Mouse (Mus musculus) small intestine, adult 2 months (tissue): ENCODE measurements around the gene Btbd16. TPM values are rescaled to one million over a fixed set of nuclear protein-coding genes. Genes with fewer than 3 reads are reported as not detected.
A peak's percentile ranks its signal among the peaks of the same experiment; 100 is the strongest.

Experiments used
- H3K27ac ChIP-seq: fragments of 200-500 bp; 2 replicates; pipeline ENCODE4 v1.5.1; 2012; ENCODE audit warnings: low read depth, low read length, control low read depth, inconsistent platforms; ENCODE audit not compliant: insufficient read depth
- H3K27me3 ChIP-seq: fragments of 200-500 bp; 2 replicates; pipeline ENCODE4 v1.6.1; 2012; ENCODE audit warnings: mild to moderate bottlenecking, moderate library complexity, low read length, inconsistent platforms; ENCODE audit not compliant: control insufficient read depth, insufficient read depth
- H3K36me3 ChIP-seq: fragments of 200-500 bp; 2 replicates; pipeline ENCODE4 v1.6.1; 2012; ENCODE audit warnings: mild to moderate bottlenecking, low read length, control low read depth, inconsistent platforms; ENCODE audit not compliant: control insufficient read depth, insufficient read depth
- H3K4me1 ChIP-seq: fragments of 200-500 bp; 2 replicates; pipeline ENCODE4 v1.6.1; 2012; ENCODE audit warnings: low read length, inconsistent platforms, mixed read lengths; ENCODE audit not compliant: control insufficient read depth, insufficient read depth, insufficient read length
- H3K4me3 ChIP-seq: fragments of 200-500 bp; 2 replicates; pipeline ENCODE4 v1.5.1; 2012; ENCODE audit warnings: low read depth, mild to moderate bottlenecking, control low read depth, inconsistent platforms, low read length, moderate library complexity
- CTCF ChIP-seq: fragments of 200-500 bp; IDR thresholded peaks from 2 replicates; pipeline ENCODE4 v1.5.1; 2012; ENCODE audit warnings: low read depth, mild to moderate bottlenecking, control low read depth, inconsistent platforms, low read length, moderate library complexity, mixed read lengths; ENCODE audit not compliant: insufficient replicate concordance, insufficient read length; ENCODE audit errors: extremely low read depth
- POLR2A ChIP-seq: fragments of 200-500 bp; IDR thresholded peaks from 2 replicates; pipeline ENCODE4 v1.6.1; 2012; ENCODE audit warnings: low read depth, mild to moderate bottlenecking, control low read depth, inconsistent platforms, low read length, moderate library complexity
- WGBS: fragments of 180-500 bp; shearing (Covaris S2); methylation state at CpG from one replicate; pipeline ENCODE4 v1.1.7; 2018; 5-methylcytosine and 5-hydroxymethylcytosine counted together
- polyA plus RNA-seq: library from polyadenylated mRNA; depleted of rRNA; stranded (reverse); fragments of >200 nt; gene quantifications from 2 replicates; pipeline ENCODE4 v1.2.3, GENCODE M21; 2012; rRNA removed

Gene Btbd16
- polyA plus RNA-seq, 1 experiment = 0.10 TPM

GRCm38 (mm10) chr7:130862501-130862900 is 88.6 kb downstream of the Btbd16 start:
- TF ChIP-seq POLR2A = no peak
- TF ChIP-seq CTCF = no peak
- Histone ChIP-seq H3K4me3 (no peak overlapping the region), H3K4me1 (peaks cover 3% of the 10 kb centered on the region; the same call in 1 of the 2 replicates), H3K27ac (no peak overlapping the region), H3K27me3 (no peaks in the 10 kb centered on the region), H3K36me3 (no peaks in the 10 kb centered on the region)
- WGBS = 18% methylated on average over 1 of the region's 1 CpGs

- Histone ChIP-seq H3K36me3 (no peaks in the 10 kb centered on the region), H3K4me3 (no peak overlapping the region), H3K4me1 (peaks cover 3% of the 10 kb centered on the region; the same call in 1 of the 2 replicates), H3K27ac (no peak overlapping the region), H3K27me3 (no peaks in the 10 kb centered on the region)
- WGBS = 81% methylated on average over 7 of the region's 7 CpGs
- no peak for TF ChIP-seq CTCF
Measured at GRCm38 (mm10) chr7:130864711-130865110, 90.8 kb downstream of the Btbd16 start.

DNA sequence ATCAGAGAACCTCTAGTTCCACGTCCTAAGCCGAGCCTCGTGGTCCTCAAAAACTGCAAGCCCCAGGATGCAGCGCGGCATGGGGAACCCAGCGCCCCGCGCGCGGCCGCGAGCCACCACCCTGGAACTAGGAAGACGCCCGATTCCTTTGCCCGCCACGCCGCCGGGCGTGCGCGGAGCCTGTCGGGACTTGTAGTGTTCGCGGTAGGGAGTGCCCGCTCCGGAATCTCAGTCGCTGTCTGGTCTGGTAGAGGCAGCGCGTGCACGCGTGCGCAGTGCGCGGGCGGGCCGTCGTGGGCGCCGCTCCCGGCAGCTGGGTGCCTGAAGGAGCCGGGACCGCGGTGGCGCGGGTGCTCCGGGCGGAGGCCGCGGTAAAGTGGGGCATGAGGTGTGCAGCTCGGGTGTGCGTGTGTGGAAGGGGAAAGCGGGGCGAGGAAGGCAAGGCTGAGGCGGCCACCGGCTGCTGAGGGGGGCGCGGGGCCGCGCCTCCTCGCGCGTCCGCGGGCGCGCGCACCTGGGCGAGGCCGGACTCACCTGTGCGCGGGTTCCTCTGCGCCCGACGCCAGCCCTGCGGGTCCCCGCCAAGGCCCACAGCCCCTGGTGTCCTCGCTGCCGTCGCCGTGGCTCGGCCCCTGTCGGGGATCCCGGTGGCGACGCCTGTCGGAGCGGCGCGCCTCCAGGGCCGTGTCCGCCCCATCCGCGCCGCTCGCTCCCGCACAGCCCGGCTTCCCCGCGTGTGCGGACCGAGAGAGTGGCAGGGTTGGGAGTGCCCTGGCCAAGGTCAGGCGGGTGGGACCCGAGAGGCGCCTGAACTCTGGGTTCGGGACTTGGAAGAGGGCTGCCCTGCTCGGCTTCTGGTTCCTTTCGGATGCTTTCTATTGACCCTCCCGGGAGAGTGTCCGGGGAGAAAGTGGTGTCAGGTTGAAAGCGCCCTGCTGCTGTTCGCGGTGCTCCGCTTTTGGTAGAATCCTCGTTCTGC is 92.0 kb downstream of the Btbd16 start, which contains the start of gene Plekha1:
Gene Plekha1, plus strand, starts transcription at position 144 of the 979 bp plus-strand sequence.
- TF ChIP-seq POLR2A (peak; percentile 89; the same call in 1 of the 2 replicates), CTCF (no peak)
- under 1% methylated on average over 110 of the region's 114 CpGs for WGBS

DNA sequence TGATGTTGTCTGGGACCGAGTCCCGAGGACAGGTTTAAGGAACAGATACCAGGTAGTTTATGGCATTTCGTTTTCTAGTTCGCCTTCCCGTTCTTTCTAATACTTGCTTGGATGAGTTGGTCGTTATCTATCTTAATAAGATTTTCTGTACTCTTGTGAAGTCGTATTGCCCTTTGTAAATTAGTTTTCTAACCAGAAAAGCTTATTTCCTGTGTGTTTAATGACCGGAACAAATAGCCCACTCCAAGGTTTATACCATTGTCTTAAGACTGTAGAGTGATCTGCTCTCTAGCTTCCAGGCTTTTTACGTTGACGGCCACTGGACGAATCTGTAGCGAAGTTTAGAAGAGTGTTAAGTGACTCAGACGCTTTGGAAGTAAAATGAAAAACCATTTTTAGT is 92.8 kb downstream of the Btbd16 start:
- 3% methylated on average over 13 of the region's 13 CpGs for WGBS
- TF ChIP-seq CTCF = no peak
- Histone ChIP-seq H3K36me3 (no peaks in the 10 kb centered on the region), H3K4me3 (peak overlapping the region; percentile 86), H3K27me3 (no peaks in the 10 kb centered on the region), H3K27ac (peak overlapping the region; percentile 72), H3K4me1 (peaks cover 3% of the 10 kb centered on the region; the same call in 1 of the 2 replicates)

More for the DNA sequence above, 92.0 kb downstream of the Btbd16 start, which contains the start of gene Plekha1:
- Histone ChIP-seq H3K4me1 (peaks cover 3% of the 10 kb centered on the region; the same call in 1 of the 2 replicates), H3K27me3 (no peaks in the 10 kb centered on the region), H3K36me3 (no peaks in the 10 kb centered on the region), H3K27ac (peak within 1 kb of the TSS; percentile 72), H3K4me3 (peak within 1 kb of the TSS; percentile 86)

DNA sequence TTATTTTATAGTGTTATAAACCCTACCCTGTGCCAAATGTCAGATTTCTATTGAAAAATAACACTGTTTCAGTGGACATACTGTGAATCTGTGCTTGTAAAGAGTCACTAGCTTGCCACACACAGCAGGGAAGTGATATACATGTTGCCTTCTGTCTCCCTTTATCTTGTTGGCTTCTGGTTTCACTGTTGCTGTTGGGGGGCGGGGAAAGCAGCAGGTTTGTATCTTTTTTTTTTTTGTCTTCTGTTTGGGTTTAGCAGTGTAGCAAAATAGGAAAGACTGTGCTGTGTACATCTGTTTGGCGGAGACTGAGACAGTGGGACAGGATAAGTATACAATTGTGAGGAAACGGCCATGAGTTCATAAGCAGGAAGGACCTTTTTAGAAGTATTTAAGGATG is 93.4 kb downstream of the Btbd16 start:
- Histone ChIP-seq H3K4me3 (no peak overlapping the region), H3K4me1 (peaks cover 3% of the 10 kb centered on the region; the same call in 1 of the 2 replicates), H3K27ac (no peak overlapping the region), H3K36me3 (no peaks in the 10 kb centered on the region), H3K27me3 (no peaks in the 10 kb centered on the region)
- WGBS = 67% methylated on average over 3 of the region's 3 CpGs
- no peak for TF ChIP-seq POLR2A
- no peak for TF ChIP-seq CTCF

Other genes starting within 250 kb of the Btbd16 start
- gene Nsmce4a, start 201.0 kb upstream of the Btbd16 start, polyA plus RNA-seq = 39.9 and 62.9 TPM in 2 replicates
- 25.9 and 57.5 TPM in 2 replicates for gene Tacc2, start 196.6 kb upstream of the Btbd16 start, polyA plus RNA-seq
- gene Plekha1, start 91.7 kb downstream of the Btbd16 start, polyA plus RNA-seq = 12.0 and 63.7 TPM in 2 replicates
- gene Htra1, start 162.0 kb downstream of the Btbd16 start, polyA plus RNA-seq = 30.2 and 35.8 TPM in 2 replicates